Mouse (Mus musculus): Measurements from ENCODE around the gene Arhgdia. TPM values are rescaled to one million over a fixed set of nuclear protein-coding genes. Genes with fewer than 3 reads are reported as not detected.

The Arhgdia gene
- polyA plus RNA-seq, 1 experiment from 2014 or later, result 444 TPM

DNA sequence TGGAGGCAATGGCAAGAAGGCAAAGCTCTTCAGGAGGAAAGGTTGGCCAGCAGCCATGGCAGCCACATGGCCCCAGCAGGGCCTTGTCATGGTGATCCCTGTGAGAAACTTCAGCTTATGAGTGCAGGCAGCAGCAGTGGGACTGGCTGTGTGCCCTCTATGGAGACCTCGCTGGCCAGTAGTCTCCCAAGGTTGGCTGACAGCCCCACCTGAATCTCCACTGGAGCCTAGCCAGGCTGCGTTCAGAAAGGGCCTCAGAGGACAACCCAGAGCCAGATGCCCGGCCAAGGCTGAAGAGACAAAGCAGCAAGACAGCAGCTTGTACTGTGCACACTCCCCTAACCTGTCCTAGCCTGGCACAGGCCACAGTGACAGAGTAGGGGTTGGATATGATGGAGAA is 42.9 kb downstream of the Arhgdia start:
- H3K9ac ChIP-seq (ENCODE audit: low read depth, low read length), result no peak overlapping the region
- no peak overlapping the region for H3K4me2 ChIP-seq (ENCODE audit: low read length)
- TF ChIP-seq CTCF (IDR thresholded peaks at IDR 0.05; ENCODE audit: low read depth), result no peak
- no peaks in the 10 kb centered on the region for H3K27me3 ChIP-seq (ENCODE audit: insufficient read depth, low read length)
- peaks cover 22% of the 10 kb centered on the region; the same call in 1 of the 2 replicates for H3K4me1 ChIP-seq (replicated peaks; ENCODE audit: insufficient read depth, low read length)
- peak overlapping the region; percentile 93 for H3K27ac ChIP-seq
- ATAC-seq (replicated peaks; ENCODE audit: low FRiP score, low read depth) (no peak), DNase-seq (ENCODE audit: low spot score) (no peak)
- no peak overlapping the region for H3K4me3 ChIP-seq (replicated peaks; ENCODE audit: low read depth, low read length)
- H3K36me3 ChIP-seq (ENCODE audit: insufficient read depth, low read length), result peaks cover 14% of the 10 kb centered on the region
- WGBS, result 43% methylated on average over 3 of the region's 3 CpGs
- H3K9me3 ChIP-seq (replicated peaks; ENCODE audit: low read length), result no peaks in the 10 kb centered on the region

DNA sequence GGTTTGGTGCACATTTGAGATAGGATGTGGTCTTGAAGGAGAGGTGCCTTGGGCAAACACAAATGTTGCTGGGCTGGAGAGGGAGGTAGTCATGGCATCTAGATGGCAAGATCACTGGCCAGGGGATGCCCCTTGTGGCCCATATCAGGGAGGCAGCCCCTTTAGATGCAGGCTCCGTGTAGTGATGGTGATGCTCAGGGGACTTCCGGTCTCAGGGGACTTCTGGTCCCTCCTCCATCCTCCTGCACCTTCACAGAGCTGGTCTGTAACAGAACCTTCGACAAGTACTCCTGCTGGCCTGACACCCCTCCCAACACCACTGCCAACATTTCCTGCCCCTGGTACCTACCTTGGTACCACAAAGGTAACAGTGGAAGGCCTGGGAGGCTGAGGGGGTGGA is 45.6 kb downstream of the Arhgdia start:
- no peak for DNase-seq (ENCODE audit: low spot score)
- Histone ChIP-seq H3K9me3 (replicated peaks; ENCODE audit: low read length) (no peaks in the 10 kb centered on the region), H3K36me3 (ENCODE audit: insufficient read depth, low read length) (no peaks in the 10 kb centered on the region), H3K27me3 (ENCODE audit: insufficient read depth, low read length) (peaks cover 5% of the 10 kb centered on the region; the same call in 1 of the 2 replicates), H3K4me3 (replicated peaks; ENCODE audit: low read depth, low read length) (no peak overlapping the region), H3K4me1 (replicated peaks; ENCODE audit: insufficient read depth, low read length) (peaks cover 30% of the 10 kb centered on the region), H3K9ac (ENCODE audit: low read depth, low read length) (no peak overlapping the region), H3K4me2 (ENCODE audit: low read length) (no peak overlapping the region), H3K27ac (no peak overlapping the region)
- no peak for ATAC-seq (replicated peaks; ENCODE audit: low FRiP score, low read depth)
- no peak for TF ChIP-seq CTCF (IDR thresholded peaks at IDR 0.05; ENCODE audit: low read depth)
- WGBS, result 79% methylated on average over 3 of the region's 3 CpGs

GRCm38 (mm10) chr11:120535145-120535544 is 46.3 kb downstream of the Arhgdia start:
- H3K4me1 ChIP-seq (replicated peaks; ENCODE audit: insufficient read depth, low read length), result peaks cover 31% of the 10 kb centered on the region
- no peaks in the 10 kb centered on the region for H3K36me3 ChIP-seq (ENCODE audit: insufficient read depth, low read length)
- H3K9ac ChIP-seq (ENCODE audit: low read depth, low read length), result no peak overlapping the region
- no peak for DNase-seq (ENCODE audit: low spot score)
- peaks cover 9% of the 10 kb centered on the region; the same call in 1 of the 2 replicates for H3K27me3 ChIP-seq (ENCODE audit: insufficient read depth, low read length)
- no peak for TF ChIP-seq CTCF (IDR thresholded peaks at IDR 0.05; ENCODE audit: low read depth)
- H3K4me3 ChIP-seq (replicated peaks; ENCODE audit: low read depth, low read length), result no peak overlapping the region
- H3K9me3 ChIP-seq (replicated peaks; ENCODE audit: low read length), result no peaks in the 10 kb centered on the region
- no peak for ATAC-seq (replicated peaks; ENCODE audit: low FRiP score, low read depth)
- no peak overlapping the region for H3K27ac ChIP-seq
- WGBS, result 73% methylated on average over 3 of the region's 3 CpGs
- H3K4me2 ChIP-seq (ENCODE audit: low read length), result no peak overlapping the region

- H3K4me2 ChIP-seq (ENCODE audit: low read length), result no peak overlapping the region
- DNase-seq (ENCODE audit: low spot score) (no peak), ATAC-seq (replicated peaks; ENCODE audit: low FRiP score, low read depth) (no peak)
- no peak overlapping the region for H3K27ac ChIP-seq
- no peak overlapping the region for H3K9ac ChIP-seq (ENCODE audit: low read depth, low read length)
- 79% methylated on average over 8 of the region's 8 CpGs for WGBS
- H3K4me3 ChIP-seq (replicated peaks; ENCODE audit: low read depth, low read length), result no peak overlapping the region
- peaks cover 23% of the 10 kb centered on the region for H3K4me1 ChIP-seq (replicated peaks; ENCODE audit: insufficient read depth, low read length)
- H3K36me3 ChIP-seq (ENCODE audit: insufficient read depth, low read length), result no peaks in the 10 kb centered on the region
- no peaks in the 10 kb centered on the region for H3K9me3 ChIP-seq (replicated peaks; ENCODE audit: low read length)
- TF ChIP-seq CTCF (IDR thresholded peaks at IDR 0.05; ENCODE audit: low read depth), result no peak
- peaks cover 18% of the 10 kb centered on the region for H3K27me3 ChIP-seq (ENCODE audit: insufficient read depth, low read length)
Observed at GRCm38 (mm10) chr11:120534093-120534492, 47.3 kb downstream of the Arhgdia start.

DNA sequence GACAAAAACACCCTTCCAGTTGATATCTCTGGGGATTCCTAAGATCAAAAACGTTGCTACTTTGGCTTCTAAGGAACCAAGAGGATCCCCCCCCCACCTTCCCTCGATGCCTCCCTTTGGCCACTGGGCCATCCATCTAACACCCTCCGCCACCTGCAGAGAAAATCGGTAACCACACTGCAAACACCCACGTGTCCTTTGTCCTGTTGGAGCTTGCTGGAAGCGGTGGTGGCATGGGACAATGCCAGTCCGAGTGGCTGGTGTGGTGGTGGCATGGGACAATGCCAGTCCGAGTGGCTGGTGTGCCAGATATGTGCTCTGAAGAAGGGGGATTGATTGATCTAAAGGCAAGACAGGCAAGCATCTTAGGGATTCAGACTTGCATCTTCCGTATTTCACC is 49.8 kb downstream of the Arhgdia start:
- H3K36me3 ChIP-seq (ENCODE audit: insufficient read depth, low read length), result no peaks in the 10 kb centered on the region
- H3K27me3 ChIP-seq (ENCODE audit: insufficient read depth, low read length), result peaks cover 24% of the 10 kb centered on the region
- no peak for TF ChIP-seq CTCF (IDR thresholded peaks at IDR 0.05; ENCODE audit: low read depth)
- WGBS, result 32% methylated on average over 9 of the region's 9 CpGs
- peaks cover 11% of the 10 kb centered on the region for H3K4me1 ChIP-seq (replicated peaks; ENCODE audit: insufficient read depth, low read length)
- DNase-seq (ENCODE audit: low spot score), result no peak
- peak overlapping the region; percentile 61; the same call in 1 of the 2 replicates for H3K4me2 ChIP-seq (ENCODE audit: low read length)
- H3K27ac ChIP-seq, result no peak overlapping the region
- no peak overlapping the region for H3K4me3 ChIP-seq (replicated peaks; ENCODE audit: low read depth, low read length)
- H3K9me3 ChIP-seq (replicated peaks; ENCODE audit: low read length), result no peaks in the 10 kb centered on the region
- ATAC-seq (replicated peaks; ENCODE audit: low FRiP score, low read depth), result no peak
- H3K9ac ChIP-seq (ENCODE audit: low read depth, low read length), result no peak overlapping the region

GRCm38 (mm10) chr11:120530085-120530964 is 51.1 kb downstream of the Arhgdia start, which contains the start of gene Gcgr:
Gene Gcgr (plus strand): TSS chr11:120530699.
- H3K36me3 ChIP-seq (ENCODE audit: insufficient read depth, low read length), result no peaks in the 10 kb centered on the region
- TF ChIP-seq CTCF (IDR thresholded peaks at IDR 0.05; ENCODE audit: low read depth), result no peak
- peak within 1 kb of the TSS; percentile 61 for H3K4me2 ChIP-seq (ENCODE audit: low read length)
- no peaks in the 10 kb centered on the region for H3K9me3 ChIP-seq (replicated peaks; ENCODE audit: low read length)
- 9% methylated on average over 55 of the region's 62 CpGs for WGBS
- ATAC-seq (replicated peaks; ENCODE audit: low FRiP score, low read depth) (0 out of 2 replicates have a peak, but pooled peaks have one; percentile 52), DNase-seq (ENCODE audit: low spot score) (no peak)
- peaks cover 11% of the 10 kb centered on the region for H3K4me1 ChIP-seq (replicated peaks; ENCODE audit: insufficient read depth, low read length)
- H3K9ac ChIP-seq (ENCODE audit: low read depth, low read length), result peak within 1 kb of the TSS; percentile 58
- H3K4me3 ChIP-seq (replicated peaks; ENCODE audit: low read depth, low read length), result peak within 1 kb of the TSS; percentile 36
- no peak within 1 kb of the TSS for H3K27ac ChIP-seq
- H3K27me3 ChIP-seq (ENCODE audit: insufficient read depth, low read length), result peaks cover 24% of the 10 kb centered on the region
